Mouse (Mus musculus) Patski (cell line): ENCODE results near the gene Arl6ip1. TPM values are rescaled to one million over a fixed set of nuclear protein-coding genes. Genes with fewer than 3 reads are reported as not detected.
"Not testable (repeated sequence)": the region's sequence is repeated elsewhere in the genome, so short reads cannot be mapped to it uniquely, and the experiment has no call there.

Experiments
- ATAC-seq: fragments of 100-300 bp; one replicate; pipeline ENCODE4 v1.8.0; 2021
- CTCF ChIA-PET: fragments of 350-600 bp; sonication (Branson Sonifier 250); formaldehyde crosslinking; loops from one replicate; lab custom pipeline; 2022; ENCODE audit warnings: inconsistent platforms; lab: Charles Lee
- POLR2A ChIA-PET: fragments of 350-600 bp; sonication (Branson Sonifier 250); formaldehyde crosslinking; loops from one replicate; lab custom pipeline; 2022; ENCODE audit warnings: antibody characterized with exemption, inconsistent platforms; lab: Charles Lee
- DNase-seq: peaks from one replicate; pipeline ENCODE4 v3.0.0-alpha.2; 2011; ENCODE audit warnings: low read depth, low spot score
- H3K27me3 ChIP-seq: fragments of 371-371 bp; one replicate; pipeline ENCODE4 v1.5.1; 2021
- CTCF ChIP-seq: fragments of 100-300 bp; IDR thresholded peaks from one replicate; pipeline ENCODE4 v1.5.1; 2021
- in situ Hi-C: fragments of 300-500 bp; cut with MboI; formaldehyde crosslinking; loops from 3 replicates; pipeline ENCODE4 v1.11.1; 2018; ENCODE audit warnings: low pct_unique_long_range_greater_than_20kb, mixed read lengths
- polyA plus RNA-seq: library from polyadenylated mRNA; unstranded; gene quantifications from one replicate; pipeline ENCODE4 v1.2.3, GENCODE M21; 2021

The Arl6ip1 gene
- polyA plus RNA-seq: 296 TPM

DNA sequence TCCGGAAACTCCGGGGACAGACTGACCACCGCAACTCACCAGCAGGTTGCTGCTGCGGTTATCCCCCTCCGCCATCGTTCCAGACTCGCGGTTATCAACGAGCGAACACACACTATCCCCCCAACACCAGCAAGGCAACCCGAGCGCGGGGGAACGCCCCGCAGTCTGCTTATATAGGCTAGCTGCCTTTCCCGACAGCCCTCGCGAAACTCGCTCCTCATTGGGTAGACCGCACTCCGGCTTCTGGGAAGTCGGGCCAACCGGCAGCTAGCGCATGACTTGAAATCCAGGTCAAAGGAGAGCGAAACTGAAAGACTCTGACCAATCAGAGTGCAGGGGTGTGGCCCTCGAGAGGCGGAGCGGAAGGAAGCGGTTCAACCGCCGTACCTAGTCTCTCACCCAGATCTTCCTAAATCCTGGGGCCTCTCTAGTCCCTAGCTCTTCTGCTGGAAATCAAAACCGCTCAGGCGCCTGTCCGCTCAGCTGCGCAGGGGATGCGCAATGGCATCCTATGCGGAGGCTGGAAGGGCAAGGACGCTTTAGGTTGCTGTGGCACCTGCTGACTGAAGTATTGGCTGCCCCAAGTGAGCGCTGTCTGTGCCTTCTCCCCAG, at the start of gene Arl6ip1:
Gene Arl6ip1, minus strand, starts transcription at position 233 of the 612 bp plus-strand sequence.
- in situ Hi-C loops: loop anchor here (10.0 kb wide), 1 partner anchor 165 kb away; no protein-coding TSS in a partner anchor
- POLR2A ChIA-PET: interaction anchor here (1.7 to 3.1 kb wide), 2 partner anchors 9 to 12 kb away, joined by 7 to 24 read pairs; partner anchors contain the start of gene Rps15a
- DNase-seq (peak; percentile 95), ATAC-seq (peak; percentile 99)
- CTCF ChIA-PET: interaction anchor here (1.2 to 2.0 kb wide), 2 partner anchors 10 to 20 kb away, joined by 4 read pairs; no protein-coding TSS in a partner anchor
- no peak for TF ChIP-seq CTCF
- H3K27me3 ChIP-seq: no peaks in the 10 kb centered on the region

DNA sequence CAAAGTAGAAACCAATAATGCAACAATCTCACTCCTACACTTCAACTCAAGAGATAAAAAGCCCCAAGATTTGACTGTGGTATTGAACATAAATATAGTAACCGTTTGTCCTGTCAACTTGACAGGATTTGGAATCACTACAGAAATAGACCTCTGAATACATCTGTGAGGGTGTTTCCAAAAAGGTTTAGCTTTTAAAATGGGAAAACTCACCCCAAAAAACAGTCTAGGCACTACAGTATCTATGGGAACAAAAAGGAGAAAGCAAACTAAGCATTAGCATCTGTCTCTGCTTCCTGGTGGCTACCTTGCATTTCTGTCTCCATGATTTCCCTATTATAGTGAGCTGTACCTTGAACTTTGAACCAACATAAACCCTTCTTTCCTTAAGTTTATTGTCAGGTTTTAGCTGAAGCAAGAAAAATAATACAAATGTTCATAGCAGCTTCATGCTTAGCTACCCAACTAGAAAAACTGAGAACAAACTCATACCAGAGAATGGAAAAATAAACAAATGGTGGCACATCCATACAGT, 46.4 kb upstream of the Arl6ip1 start:
- ChIA-PET CTCF (interaction anchor here (1.2 kb wide), 2 partner anchors 57 to 347 kb away, joined by 3 read pairs; no protein-coding TSS in a partner anchor), POLR2A (interaction anchor here (0.7 kb wide), 1 partner anchor 1812 kb away, joined by 3 read pairs; no protein-coding TSS in a partner anchor)
- no peaks in the 10 kb centered on the region for H3K27me3 ChIP-seq
- ATAC-seq (no peak), DNase-seq (no peak)
- no peak for TF ChIP-seq CTCF
- in situ Hi-C loops: no loop called here

DNA sequence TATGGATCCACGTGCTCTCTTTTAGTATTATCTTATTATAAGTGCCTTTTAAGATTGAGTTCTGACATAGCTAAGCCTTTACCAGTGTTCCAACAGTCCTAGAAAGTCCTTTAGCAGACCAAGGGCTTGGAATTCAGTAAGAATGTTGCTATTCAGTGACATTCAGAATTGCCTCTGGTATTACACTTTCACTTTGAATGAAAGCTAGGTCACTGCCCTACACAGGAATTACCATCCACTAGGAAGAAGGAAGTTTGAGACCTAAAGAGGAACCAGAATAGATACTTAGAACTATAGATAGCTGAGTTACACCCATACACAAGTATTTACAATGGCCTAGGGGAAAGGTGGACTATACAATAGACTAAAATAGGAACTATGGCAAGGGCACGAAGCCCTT, 40.7 kb upstream of the Arl6ip1 start:
- H3K27me3 ChIP-seq, DNase-seq, ATAC-seq, CTCF ChIA-PET, in situ Hi-C loops, POLR2A ChIA-PET: not testable (repeated sequence)

DNA sequence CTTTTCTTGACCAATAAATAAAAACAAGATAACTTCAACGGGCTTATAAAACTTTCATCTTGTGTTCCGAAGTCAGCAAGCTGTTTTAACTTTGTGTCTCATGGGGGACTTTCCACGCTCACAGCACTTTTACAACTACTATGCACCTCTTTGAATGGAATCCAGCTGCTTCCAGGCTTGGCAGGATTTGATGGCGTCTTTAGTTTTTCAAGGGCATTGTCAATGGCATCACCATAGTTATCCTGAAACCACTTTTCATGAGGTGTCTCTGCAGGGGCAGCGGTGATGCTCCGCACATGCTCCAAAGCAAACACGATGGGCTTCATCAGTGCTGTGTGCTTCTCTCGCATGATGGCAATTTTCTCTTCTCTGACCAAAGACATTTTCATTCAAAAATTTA, 33.5 kb upstream of the Arl6ip1 start:
- POLR2A ChIA-PET: no interaction called here

DNA sequence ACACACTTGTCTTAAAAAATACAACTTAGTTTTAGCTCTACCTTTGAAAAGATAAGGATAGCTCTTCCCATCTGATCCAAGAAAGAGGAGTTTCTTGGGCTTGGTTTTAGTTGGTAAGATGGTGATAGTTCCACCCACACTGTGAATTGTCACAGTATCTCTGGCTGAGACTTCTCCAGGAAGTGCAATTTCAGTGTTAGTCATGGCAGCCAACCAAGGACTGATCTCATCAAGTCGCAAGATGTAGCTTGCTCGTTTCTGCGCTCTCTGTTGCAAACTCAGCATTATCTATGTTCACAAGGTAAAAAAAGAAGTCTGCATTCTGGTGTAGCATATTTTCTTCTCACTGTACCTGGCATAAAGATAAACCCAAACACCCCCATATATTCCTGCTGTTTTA, 30.7 kb upstream of the Arl6ip1 start:
- ChIA-PET CTCF (interaction anchor here (1.2 kb wide), 1 partner anchor 12 kb away, joined by 3 read pairs; no protein-coding TSS in a partner anchor), POLR2A (interaction anchor here (0.6 kb wide), 1 partner anchor 93 kb away, joined by 4 read pairs; no protein-coding TSS in a partner anchor)
- TF ChIP-seq CTCF: no peak
- DNase-seq (no peak), ATAC-seq (no peak)
- no peaks in the 10 kb centered on the region for H3K27me3 ChIP-seq
- in situ Hi-C loops: no loop called here

More for the DNA sequence above, 33.5 kb upstream of the Arl6ip1 start:
- H3K27me3 ChIP-seq: no peaks in the 10 kb centered on the region
- DNase-seq (no peak), ATAC-seq (no peak)
- in situ Hi-C loops: no loop called here
- TF ChIP-seq CTCF: no peak
- CTCF ChIA-PET: no interaction called here

DNA sequence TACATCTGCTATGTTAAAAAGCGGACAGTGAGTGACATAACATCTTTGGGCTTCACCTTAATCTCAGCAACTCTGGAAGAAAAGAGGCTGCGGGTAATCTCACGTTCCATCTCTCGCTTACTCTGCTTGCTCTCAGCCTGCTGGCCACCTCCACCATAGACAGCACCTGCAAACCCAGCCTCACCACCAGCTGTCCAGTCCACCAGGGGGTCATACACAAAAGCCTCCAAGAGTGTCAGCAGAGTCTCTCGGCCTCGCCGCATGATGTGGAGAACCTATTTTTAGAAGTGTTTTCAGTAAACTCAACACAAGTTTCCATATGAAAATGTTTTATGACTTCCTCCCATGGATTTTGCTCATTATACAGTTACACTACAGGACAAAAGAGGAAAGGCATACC, 27.0 kb upstream of the Arl6ip1 start:
- ChIA-PET CTCF (no interaction called here), POLR2A (interaction anchor here (0.8 kb wide), 1 partner anchor 80 kb away, joined by 6 read pairs; no protein-coding TSS in a partner anchor)
- in situ Hi-C loops: no loop called here
- H3K27me3 ChIP-seq: no peaks in the 10 kb centered on the region
- no peak for DNase-seq
- ATAC-seq: no peak
- TF ChIP-seq CTCF: no peak

DNA sequence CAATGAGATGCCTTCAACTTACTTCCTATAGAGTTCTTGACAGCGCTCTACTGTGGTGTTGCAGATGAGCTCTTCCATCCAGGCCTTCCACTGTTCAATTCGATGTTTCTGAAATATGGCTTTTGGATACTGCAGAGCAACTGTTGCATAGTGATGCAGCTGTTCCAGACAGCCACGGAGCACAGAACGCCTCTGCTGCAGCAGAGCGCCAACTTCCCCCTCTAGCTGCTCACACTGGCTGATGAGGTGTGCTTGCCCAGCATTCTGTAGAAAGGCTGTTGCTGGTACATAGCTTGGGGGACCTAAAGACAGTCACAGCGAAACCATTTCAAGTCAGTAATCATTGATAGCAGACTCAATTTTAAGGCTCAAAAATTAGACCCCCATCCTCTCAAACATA, 24.7 kb upstream of the Arl6ip1 start:
- TF ChIP-seq CTCF: no peak
- no peaks in the 10 kb centered on the region for H3K27me3 ChIP-seq
- in situ Hi-C loops: no loop called here
- DNase-seq: no peak
- ATAC-seq: no peak
- POLR2A ChIA-PET: no interaction called here
- CTCF ChIA-PET: interaction anchor here (0.7 to 1.0 kb wide), 3 partner anchors 23 to 36 kb away, joined by 3 read pairs; no protein-coding TSS in a partner anchor

DNA sequence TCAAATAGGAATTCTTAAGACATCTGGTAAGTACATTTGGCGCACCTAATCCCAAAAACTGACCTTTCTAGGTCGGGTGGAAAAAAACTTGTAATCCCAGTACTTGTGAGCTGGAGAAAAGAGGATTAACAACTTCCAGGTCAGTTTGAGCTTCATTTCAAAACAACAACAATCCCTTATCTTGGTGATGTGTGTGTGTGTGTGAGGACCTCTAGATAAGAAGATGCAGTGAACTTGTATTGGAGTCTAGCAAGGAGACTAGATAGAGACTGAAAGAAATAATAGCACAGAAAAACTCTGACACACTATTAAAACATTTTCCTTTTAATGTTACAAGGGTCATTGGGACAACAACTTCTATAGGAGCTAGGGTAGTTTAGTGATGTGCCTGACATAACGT, 14.1 kb upstream of the Arl6ip1 start:
- no peak for TF ChIP-seq CTCF
- no peaks in the 10 kb centered on the region for H3K27me3 ChIP-seq
- ATAC-seq (no peak), DNase-seq (no peak)
- in situ Hi-C loops: no loop called here
- CTCF ChIA-PET: interaction anchor here (0.9 to 1.5 kb wide), 3 partner anchors 9 to 305 kb away, joined by 3 read pairs; no protein-coding TSS in a partner anchor
- POLR2A ChIA-PET: interaction anchor here (0.8 to 1.0 kb wide), 2 partner anchors 9 to 12 kb away, joined by 3 to 4 read pairs; no protein-coding TSS in a partner anchor

DNA sequence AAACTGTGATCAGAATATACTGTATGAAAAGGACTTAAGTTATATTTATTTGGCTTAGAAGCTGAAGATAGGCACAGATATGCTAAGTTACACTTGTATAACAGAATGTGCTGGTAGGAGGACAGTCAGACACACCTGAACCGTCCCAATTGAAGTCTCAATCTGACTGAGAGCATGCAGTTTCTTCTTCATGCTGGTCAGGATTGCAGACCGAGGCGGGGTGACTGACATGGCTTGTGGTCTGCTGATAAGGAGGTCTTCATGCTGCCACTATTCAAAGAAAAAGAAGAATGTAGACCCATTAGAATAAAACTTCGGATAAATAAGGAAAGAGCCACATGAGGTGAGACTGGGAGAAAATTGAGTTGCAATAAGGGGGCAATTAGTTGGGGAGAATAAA, 13.7 kb upstream of the Arl6ip1 start:
- ChIA-PET CTCF (interaction anchor here (1.5 kb wide), 1 partner anchor 306 kb away, joined by 3 read pairs; no protein-coding TSS in a partner anchor), POLR2A (interaction anchor here (0.8 to 1.0 kb wide), 2 partner anchors 10 to 12 kb away, joined by 3 to 4 read pairs; no protein-coding TSS in a partner anchor)
- H3K27me3 ChIP-seq: no peaks in the 10 kb centered on the region
- no peak for DNase-seq
- in situ Hi-C loops: no loop called here
- ATAC-seq: no peak
- no peak for TF ChIP-seq CTCF

DNA sequence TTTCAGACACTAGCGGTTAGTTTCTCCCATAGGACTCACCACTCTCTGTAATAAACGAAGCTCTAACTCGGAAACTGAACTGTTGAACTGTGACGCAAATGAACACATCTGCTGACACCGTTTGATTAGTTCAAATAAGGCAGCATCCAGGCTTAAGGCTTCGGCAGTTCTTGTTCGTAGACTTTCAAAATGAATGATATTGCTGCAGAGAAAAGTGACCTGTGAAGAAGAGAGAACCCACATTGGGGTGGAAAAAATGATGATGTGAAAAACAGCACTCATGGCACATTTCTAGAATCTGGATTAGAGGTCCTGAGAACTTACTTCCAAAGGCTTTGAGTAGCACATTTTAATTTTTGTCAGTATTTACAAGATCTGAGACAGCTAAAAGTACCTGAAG, 11.8 kb upstream of the Arl6ip1 start:
- in situ Hi-C loops: no loop called here
- no peaks in the 10 kb centered on the region for H3K27me3 ChIP-seq
- CTCF ChIA-PET: no interaction called here
- POLR2A ChIA-PET: no interaction called here
- DNase-seq (no peak), ATAC-seq (no peak)
- no peak for TF ChIP-seq CTCF

DNA sequence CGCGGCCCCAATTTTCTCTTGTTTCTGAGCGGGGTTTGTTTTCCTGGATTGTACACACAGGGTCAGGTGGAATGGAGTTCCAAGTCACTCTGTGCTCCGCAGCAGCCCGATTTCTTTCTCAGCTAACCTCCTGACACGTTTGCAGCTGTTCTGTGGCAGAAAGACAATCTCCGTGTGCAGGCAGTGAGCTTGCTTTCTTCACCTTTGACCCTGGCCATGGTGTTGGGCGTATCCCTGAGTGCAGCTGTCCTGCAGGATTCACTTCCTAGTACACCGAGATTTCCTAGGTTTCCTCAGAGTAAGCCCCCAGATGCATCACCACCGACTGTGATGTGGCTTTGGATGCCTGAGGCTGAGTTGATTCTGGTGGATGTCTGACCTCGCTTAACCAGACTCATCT, 5.7 kb upstream of the Arl6ip1 start:
- ChIA-PET CTCF (interaction anchor here (1.2 kb wide), 1 partner anchor 13 kb away, joined by 3 read pairs; no protein-coding TSS in a partner anchor), POLR2A (no interaction called here)
- in situ Hi-C loops: no loop called here
- TF ChIP-seq CTCF: no peak
- ATAC-seq: no peak
- H3K27me3 ChIP-seq: no peaks in the 10 kb centered on the region
- DNase-seq: no peak
